Mouse (Mus musculus) stomach, postnatal 0 days (tissue): ENCODE results near the gene Dido1.

Experiments
- CTCF ChIP-seq: IDR thresholded peaks from 2 replicates; pipeline ENCODE4 v1.5.1; 2016; ENCODE audit warnings: antibody characterized with exemption, low read depth, mild to moderate bottlenecking, moderate library complexity
- EP300 ChIP-seq: optimal IDR thresholded peaks from 2 replicates; pipeline ENCODE3; 2016; ENCODE audit warnings: antibody characterized with exemption

- TF ChIP-seq CTCF (no peak), EP300 (no peak)
Measured at GRCm38 (mm10) chr2:180660521-180660920, 49.3 kb downstream of the Dido1 start.
